Mouse (Mus musculus) testis, adult 10 weeks (tissue): ENCODE data around the gene Apbb2. TPM values are rescaled to one million over a fixed set of nuclear protein-coding genes. Genes with fewer than 3 reads are reported as not detected.

Experiments
- polyA plus RNA-seq: library from polyadenylated mRNA; stranded (reverse); fragments of 350-450 nt; fragmentation: Illumina TruSeq; extraction: RNeasy Lipid Tissue Mini Kit (QIAGEN cat#74804); gene quantifications from one replicate; pipeline ENCODE4 v1.2.3, GENCODE M21; 2014; ENCODE audit warnings: low read depth, low replicate concordance

Apbb2 gene
- polyA plus RNA-seq = 0.95 TPM

DNA sequence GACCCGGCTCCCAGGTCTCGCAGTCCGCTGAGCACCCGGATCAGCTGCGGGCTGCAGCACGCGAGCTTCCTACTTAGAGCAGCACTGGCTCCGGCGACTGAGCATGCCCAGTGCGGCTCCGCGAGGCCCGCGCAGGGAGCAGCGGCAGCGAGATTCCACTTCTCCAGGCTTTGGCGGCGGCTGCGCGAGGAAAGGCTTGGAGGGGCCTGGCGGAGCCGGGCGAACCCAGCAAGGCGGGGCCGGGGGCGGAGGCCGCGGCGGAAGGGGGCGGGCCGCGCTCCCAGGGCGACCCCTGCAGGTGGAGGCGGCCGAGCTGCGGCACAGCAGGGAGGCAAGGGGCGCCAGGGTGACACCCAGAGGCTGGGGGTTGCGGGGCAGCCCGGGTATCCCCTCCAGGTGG lies at the start of gene Apbb2:
Gene Apbb2, minus strand, starts transcription at position 188 of the 400 bp plus-strand sequence.

DNA sequence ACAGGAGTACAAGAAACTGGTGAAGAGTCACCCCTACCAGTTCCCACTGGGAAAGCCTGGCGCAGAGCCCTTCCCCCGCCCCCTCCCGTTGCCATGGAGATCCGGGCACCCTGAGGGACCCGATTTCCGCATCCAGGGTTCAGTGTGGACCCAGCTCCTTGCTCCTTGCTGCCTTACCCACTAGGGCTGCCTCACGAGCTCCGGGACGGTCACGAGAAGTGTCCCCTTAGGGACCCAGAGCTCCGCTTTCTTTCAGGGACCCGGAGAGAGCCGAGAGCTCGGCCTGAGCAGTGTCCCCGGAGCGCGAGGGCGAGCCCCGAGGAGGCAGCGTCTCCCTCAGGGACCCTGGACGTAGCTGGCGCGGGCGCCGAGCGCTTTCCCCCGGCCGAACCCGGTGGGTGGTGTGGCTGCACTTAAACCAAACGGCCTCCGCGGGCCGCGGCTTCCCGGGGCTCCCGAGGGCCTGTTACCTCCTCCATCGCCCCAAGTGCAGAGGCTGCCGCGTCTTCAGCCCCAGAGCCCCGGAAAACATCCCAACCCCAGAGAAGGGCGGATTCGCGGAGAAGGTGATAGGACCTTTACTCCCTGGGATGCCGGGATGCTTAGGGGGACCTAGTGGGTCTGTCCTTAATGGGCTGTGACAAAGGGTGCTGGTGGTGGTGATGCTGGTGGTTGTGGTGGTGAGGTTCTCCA lies 358.7 kb downstream of the Apbb2 start, which contains the start of gene Nsun7:
Gene Nsun7, plus strand, starts transcription at position 142 of the 693 bp plus-strand sequence.

Other genes starting within 250 kb of the Apbb2 start
- gene Uchl1, start 57.3 kb upstream of the Apbb2 start, polyA plus RNA-seq = 9.2 TPM
- 13.8 TPM for gene Limch1, start 127.0 kb upstream of the Apbb2 start, polyA plus RNA-seq